Mouse (Mus musculus): ENCODE measurements at regions not wholly inside any gene's neighbourhood (a gene's known extent, or its start where the extent isn't known, plus 50 kb on each side); places are given as distances from the start of the nearest gene placed in this dataset.
A peak's percentile ranks its signal among the peaks of the same experiment; 100 is the strongest.
"Not testable (repeated sequence)": the region's sequence is repeated elsewhere in the genome, so short reads cannot be mapped to it uniquely, and the experiment has no call there.

GRCm38 (mm10) chr12:23026976-23027375 is 753.1 kb downstream of the Gm10330 start:
- H3K9ac ChIP-seq (ENCODE audit: low read length); H3K36me3 ChIP-seq (ENCODE audit: control insufficient read depth, insufficient read depth, low read length); H3K4me1 ChIP-seq (replicated peaks; ENCODE audit: control insufficient read depth, insufficient read depth); ATAC-seq (ENCODE audit: low FRiP score, low TSS enrichment); H3K4me3 ChIP-seq (ENCODE audit: low read depth, low read length); DNase-seq (ENCODE audit: low spot score); H3K4me2 ChIP-seq (replicated peaks; ENCODE audit: low read depth); H3K9me3 ChIP-seq (ENCODE audit: control insufficient read depth, low read length); H3K27me3 ChIP-seq (ENCODE audit: control insufficient read depth, insufficient read depth, low read length); H3K27ac ChIP-seq (replicated peaks): not testable (repeated sequence)
- WGBS, result 83% methylated on average over 6 of the region's 6 CpGs

- WGBS, result 75% methylated on average over 7 of the region's 8 CpGs
These were observed 756.5 kb downstream of the Gm10330 start for GRCm38 (mm10) chr12:23023556-23023955.

GRCm38 (mm10) chr12:23010199-23010598 is 769.9 kb downstream of the Gm10330 start:
- H3K9ac ChIP-seq (ENCODE audit: low read length); H3K4me1 ChIP-seq (replicated peaks; ENCODE audit: control insufficient read depth, insufficient read depth); ATAC-seq (ENCODE audit: low FRiP score, low TSS enrichment); H3K27ac ChIP-seq (replicated peaks); H3K9me3 ChIP-seq (ENCODE audit: control insufficient read depth, low read length); H3K27me3 ChIP-seq (ENCODE audit: control insufficient read depth, insufficient read depth, low read length); H3K36me3 ChIP-seq (ENCODE audit: control insufficient read depth, insufficient read depth, low read length): not testable (repeated sequence)
- Histone ChIP-seq H3K4me2 (replicated peaks; ENCODE audit: low read depth) (peak overlapping the region; percentile 49), H3K4me3 (ENCODE audit: low read depth, low read length) (peak overlapping the region; percentile 33)
- WGBS, result under 1% methylated on average over 35 of the region's 37 CpGs
- DNase-seq (ENCODE audit: low spot score), result peak; percentile 19

More at GRCm38 (mm10) chr12:23023556-23023955, 756.5 kb downstream of the Gm10330 start:
- not testable (repeated sequence) for H3K36me3 ChIP-seq (ENCODE audit: control insufficient read depth, insufficient read depth, low read length); H3K27ac ChIP-seq (replicated peaks); H3K4me2 ChIP-seq (replicated peaks; ENCODE audit: low read depth); ATAC-seq (ENCODE audit: low FRiP score, low TSS enrichment); H3K9ac ChIP-seq (ENCODE audit: low read length); H3K9me3 ChIP-seq (ENCODE audit: control insufficient read depth, low read length); DNase-seq (ENCODE audit: low spot score); H3K4me3 ChIP-seq (ENCODE audit: low read depth, low read length); H3K4me1 ChIP-seq (replicated peaks; ENCODE audit: control insufficient read depth, insufficient read depth); H3K27me3 ChIP-seq (ENCODE audit: control insufficient read depth, insufficient read depth, low read length)

- DNase-seq (ENCODE audit: low spot score), result peak; percentile 13
- not testable (repeated sequence) for H3K27ac ChIP-seq (replicated peaks); H3K9me3 ChIP-seq (ENCODE audit: control insufficient read depth, low read length); H3K27me3 ChIP-seq (ENCODE audit: control insufficient read depth, insufficient read depth, low read length); H3K4me1 ChIP-seq (replicated peaks; ENCODE audit: control insufficient read depth, insufficient read depth); H3K36me3 ChIP-seq (ENCODE audit: control insufficient read depth, insufficient read depth, low read length); ATAC-seq (ENCODE audit: low FRiP score, low TSS enrichment); H3K9ac ChIP-seq (ENCODE audit: low read length)
- H3K4me2 ChIP-seq (replicated peaks; ENCODE audit: low read depth), result peak overlapping the region; percentile 49
- peak overlapping the region; percentile 33 for H3K4me3 ChIP-seq (ENCODE audit: low read depth, low read length)
- 3% methylated on average over 19 of the region's 48 CpGs for WGBS
These were observed 770.4 kb downstream of the Gm10330 start for GRCm38 (mm10) chr12:23009662-23010061.
